Mouse (Mus musculus): ENCODE results near the gene Polr3b. TPM values are rescaled to one million over a fixed set of nuclear protein-coding genes. Genes with fewer than 3 reads are reported as not detected.

The Polr3b gene
- polyA plus RNA-seq, 1 experiment from 2014 or later: 13.1 TPM

- H3K27me3 ChIP-seq (replicated peaks; ENCODE audit: control insufficient read depth, insufficient read depth, low read length): no peaks in the 10 kb centered on the region
- H3K27ac ChIP-seq (ENCODE audit: low read depth, low read length): no peak overlapping the region
- no peak overlapping the region for H3K4me2 ChIP-seq (ENCODE audit: low read length)
- no peak overlapping the region for H3K9ac ChIP-seq (ENCODE audit: low read depth, low read length)
- H3K4me1 ChIP-seq (ENCODE audit: control insufficient read depth, insufficient read depth, low read depth, low read length): peaks cover 8% of the 10 kb centered on the region
- no peak for ATAC-seq
- H3K36me3 ChIP-seq (ENCODE audit: control insufficient read depth, insufficient read depth, low read length): no peaks in the 10 kb centered on the region
- WGBS: 79% methylated on average over 7 of the region's 7 CpGs
- no peak overlapping the region for H3K4me3 ChIP-seq (ENCODE audit: low read length)
- H3K9me3 ChIP-seq (ENCODE audit: control insufficient read depth, low read length): no peaks in the 10 kb centered on the region
Measured at GRCm38 (mm10) chr10:84582236-84582635, 39.9 kb upstream of the Polr3b start.

- 75% methylated on average over 11 of the region's 11 CpGs for WGBS
- no peak for ATAC-seq
- no peak overlapping the region for H3K27ac ChIP-seq (ENCODE audit: low read depth, low read length)
- no peak overlapping the region for H3K4me3 ChIP-seq (ENCODE audit: low read length)
- H3K9ac ChIP-seq (ENCODE audit: low read depth, low read length): no peak overlapping the region
- no peaks in the 10 kb centered on the region for H3K4me1 ChIP-seq (ENCODE audit: control insufficient read depth, insufficient read depth, low read depth, low read length)
- no peak overlapping the region for H3K4me2 ChIP-seq (ENCODE audit: low read length)
- no peaks in the 10 kb centered on the region for H3K27me3 ChIP-seq (replicated peaks; ENCODE audit: control insufficient read depth, insufficient read depth, low read length)
- H3K36me3 ChIP-seq (ENCODE audit: control insufficient read depth, insufficient read depth, low read length): 0 out of 2 replicates have a peak, but pooled peaks cover 2% of the 10 kb centered on the region
- H3K9me3 ChIP-seq (ENCODE audit: control insufficient read depth, low read length): no peaks in the 10 kb centered on the region
Measured at GRCm38 (mm10) chr10:84584451-84585293, 37.4 kb upstream of the Polr3b start.

- H3K27me3 ChIP-seq (replicated peaks; ENCODE audit: control insufficient read depth, insufficient read depth, low read length): no peaks in the 10 kb centered on the region
- no peaks in the 10 kb centered on the region for H3K9me3 ChIP-seq (ENCODE audit: control insufficient read depth, low read length)
- no peak overlapping the region for H3K9ac ChIP-seq (ENCODE audit: low read depth, low read length)
- 0 out of 2 replicates have a peak, but pooled peaks cover 2% of the 10 kb centered on the region for H3K36me3 ChIP-seq (ENCODE audit: control insufficient read depth, insufficient read depth, low read length)
- H3K4me1 ChIP-seq (ENCODE audit: control insufficient read depth, insufficient read depth, low read depth, low read length): no peaks in the 10 kb centered on the region
- WGBS: 86% methylated on average over 2 of the region's 2 CpGs
- no peak overlapping the region for H3K4me3 ChIP-seq (ENCODE audit: low read length)
- H3K27ac ChIP-seq (ENCODE audit: low read depth, low read length): no peak overlapping the region
- H3K4me2 ChIP-seq (ENCODE audit: low read length): no peak overlapping the region
- no peak for ATAC-seq
Measured at GRCm38 (mm10) chr10:84585294-84585650, 36.8 kb upstream of the Polr3b start.

- no peaks in the 10 kb centered on the region for H3K27me3 ChIP-seq (replicated peaks; ENCODE audit: control insufficient read depth, insufficient read depth, low read length)
- H3K4me3 ChIP-seq (ENCODE audit: low read length): no peak overlapping the region
- H3K9ac ChIP-seq (ENCODE audit: low read depth, low read length): no peak overlapping the region
- no peak overlapping the region for H3K4me2 ChIP-seq (ENCODE audit: low read length)
- no peak overlapping the region for H3K27ac ChIP-seq (ENCODE audit: low read depth, low read length)
- H3K4me1 ChIP-seq (ENCODE audit: control insufficient read depth, insufficient read depth, low read depth, low read length): no peaks in the 10 kb centered on the region
- WGBS: 86% methylated on average over 14 of the region's 14 CpGs
- ATAC-seq: no peak
- H3K9me3 ChIP-seq (ENCODE audit: control insufficient read depth, low read length): no peaks in the 10 kb centered on the region
- H3K36me3 ChIP-seq (ENCODE audit: control insufficient read depth, insufficient read depth, low read length): peaks cover 4% of the 10 kb centered on the region; the same call in 1 of the 2 replicates
Measured at GRCm38 (mm10) chr10:84590956-84591355, 31.1 kb upstream of the Polr3b start.

- no peak overlapping the region for H3K4me3 ChIP-seq (ENCODE audit: low read length)
- no peaks in the 10 kb centered on the region for H3K9me3 ChIP-seq (ENCODE audit: control insufficient read depth, low read length)
- ATAC-seq: no peak
- no peak overlapping the region for H3K4me2 ChIP-seq (ENCODE audit: low read length)
- H3K36me3 ChIP-seq (ENCODE audit: control insufficient read depth, insufficient read depth, low read length): peaks cover 4% of the 10 kb centered on the region; the same call in 1 of the 2 replicates
- no peak overlapping the region for H3K27ac ChIP-seq (ENCODE audit: low read depth, low read length)
- H3K4me1 ChIP-seq (ENCODE audit: control insufficient read depth, insufficient read depth, low read depth, low read length): no peaks in the 10 kb centered on the region
- H3K27me3 ChIP-seq (replicated peaks; ENCODE audit: control insufficient read depth, insufficient read depth, low read length): no peaks in the 10 kb centered on the region
- H3K9ac ChIP-seq (ENCODE audit: low read depth, low read length): no peak overlapping the region
- WGBS: 95% methylated on average over 2 of the region's 2 CpGs
Measured at GRCm38 (mm10) chr10:84591640-84592148, 30.4 kb upstream of the Polr3b start.

GRCm38 (mm10) chr10:84592745-84593144 lies 29.3 kb upstream of the Polr3b start:
- H3K4me2 ChIP-seq (ENCODE audit: low read length): no peak overlapping the region
- H3K27me3 ChIP-seq (replicated peaks; ENCODE audit: control insufficient read depth, insufficient read depth, low read length): no peaks in the 10 kb centered on the region
- no peak overlapping the region for H3K9ac ChIP-seq (ENCODE audit: low read depth, low read length)
- no peak overlapping the region for H3K4me3 ChIP-seq (ENCODE audit: low read length)
- no peaks in the 10 kb centered on the region for H3K9me3 ChIP-seq (ENCODE audit: control insufficient read depth, low read length)
- no peak for ATAC-seq
- no peak overlapping the region for H3K27ac ChIP-seq (ENCODE audit: low read depth, low read length)
- 58% methylated on average over 3 of the region's 3 CpGs for WGBS
- no peaks in the 10 kb centered on the region for H3K4me1 ChIP-seq (ENCODE audit: control insufficient read depth, insufficient read depth, low read depth, low read length)
- peaks cover 4% of the 10 kb centered on the region; the same call in 1 of the 2 replicates for H3K36me3 ChIP-seq (ENCODE audit: control insufficient read depth, insufficient read depth, low read length)

DNA sequence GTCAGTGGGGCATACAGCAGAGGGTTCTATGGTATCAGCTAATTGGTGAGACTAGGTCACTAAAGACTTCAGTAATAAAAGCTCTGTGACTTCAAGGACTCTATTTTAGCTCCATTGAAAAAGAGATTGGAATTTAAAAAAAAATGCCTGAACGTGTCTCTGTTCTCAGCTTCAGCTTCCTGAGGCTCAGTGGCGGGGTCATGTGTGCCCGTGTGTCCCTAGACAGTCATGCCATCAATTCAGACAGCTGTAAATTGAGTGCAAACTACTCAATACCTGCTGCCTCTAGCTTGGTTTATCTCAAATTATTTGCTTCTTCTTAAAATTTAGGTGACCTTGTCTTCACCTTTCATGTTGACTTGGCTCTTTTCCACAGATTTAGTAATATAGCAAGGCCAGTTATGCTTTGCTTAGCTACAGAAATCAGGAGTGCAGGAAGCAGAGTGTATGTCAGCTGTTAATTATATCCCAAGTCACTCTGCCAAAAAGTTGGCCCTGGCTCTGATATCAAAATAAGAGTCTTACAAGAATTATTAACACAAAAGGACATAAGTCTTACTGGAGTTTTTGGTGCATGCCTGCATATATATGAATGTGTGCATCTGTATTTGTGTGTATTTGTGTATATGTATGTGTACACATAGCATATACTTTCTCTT lies 24.8 kb upstream of the Polr3b start:
- H3K27ac ChIP-seq (ENCODE audit: low read depth, low read length): no peak overlapping the region
- H3K27me3 ChIP-seq (replicated peaks; ENCODE audit: control insufficient read depth, insufficient read depth, low read length): no peaks in the 10 kb centered on the region
- ATAC-seq: no peak
- no peaks in the 10 kb centered on the region for H3K9me3 ChIP-seq (ENCODE audit: control insufficient read depth, low read length)
- 62% methylated on average over 3 of the region's 3 CpGs for WGBS
- no peaks in the 10 kb centered on the region for H3K4me1 ChIP-seq (ENCODE audit: control insufficient read depth, insufficient read depth, low read depth, low read length)
- no peak overlapping the region for H3K4me3 ChIP-seq (ENCODE audit: low read length)
- H3K4me2 ChIP-seq (ENCODE audit: low read length): no peak overlapping the region
- H3K36me3 ChIP-seq (ENCODE audit: control insufficient read depth, insufficient read depth, low read length): no peaks in the 10 kb centered on the region
- no peak overlapping the region for H3K9ac ChIP-seq (ENCODE audit: low read depth, low read length)

DNA sequence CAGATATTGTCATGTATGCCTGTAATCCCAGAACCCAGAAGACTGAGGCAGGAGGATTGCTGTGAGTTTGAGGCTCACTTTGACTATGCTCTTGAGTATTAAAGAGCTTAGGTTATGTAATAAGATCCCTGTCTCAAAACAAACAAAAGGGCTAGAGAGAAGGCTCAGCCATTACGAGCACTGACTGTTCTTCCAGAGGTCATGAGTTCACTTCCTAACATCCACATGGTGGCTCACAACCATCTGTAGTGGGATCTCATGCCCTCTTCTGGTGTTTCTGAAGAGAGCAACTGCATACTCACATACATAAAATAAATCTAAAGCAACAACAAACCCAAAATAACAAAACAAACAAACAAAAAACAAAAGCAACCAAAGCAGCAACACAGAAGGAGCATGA lies 23.9 kb upstream of the Polr3b start:
- Histone ChIP-seq H3K27ac (ENCODE audit: low read depth, low read length) (no peak overlapping the region), H3K9me3 (ENCODE audit: control insufficient read depth, low read length) (no peaks in the 10 kb centered on the region), H3K36me3 (ENCODE audit: control insufficient read depth, insufficient read depth, low read length) (no peaks in the 10 kb centered on the region), H3K9ac (ENCODE audit: low read depth, low read length) (no peak overlapping the region), H3K27me3 (replicated peaks; ENCODE audit: control insufficient read depth, insufficient read depth, low read length) (no peaks in the 10 kb centered on the region), H3K4me1 (ENCODE audit: control insufficient read depth, insufficient read depth, low read depth, low read length) (no peaks in the 10 kb centered on the region), H3K4me2 (ENCODE audit: low read length) (no peak overlapping the region), H3K4me3 (ENCODE audit: low read length) (no peak overlapping the region)
- WGBS: 38% methylated on average over 1 of the region's 1 CpGs
- no peak for ATAC-seq

DNA sequence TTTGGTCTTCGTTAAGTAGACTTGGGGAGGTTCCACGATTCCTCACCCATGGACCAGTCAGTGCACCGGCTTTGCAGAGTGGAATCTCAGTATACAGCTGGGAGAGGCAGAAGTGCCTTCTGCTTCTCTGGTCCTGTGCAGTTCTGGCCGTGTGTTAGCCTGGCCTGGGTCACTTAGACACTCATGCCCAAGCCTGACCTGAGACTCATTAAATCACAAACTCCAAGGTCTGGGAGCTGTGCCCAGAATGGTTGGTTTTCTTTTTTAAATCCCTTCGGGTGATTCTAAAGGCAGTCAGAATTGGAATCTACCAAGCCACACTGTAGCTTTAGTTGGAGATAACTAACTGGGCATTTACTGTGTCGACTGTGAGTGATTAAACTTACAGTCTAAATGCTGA lies 22.0 kb upstream of the Polr3b start:
- no peak overlapping the region for H3K27ac ChIP-seq (ENCODE audit: low read depth, low read length)
- no peak overlapping the region for H3K9ac ChIP-seq (ENCODE audit: low read depth, low read length)
- no peak for ATAC-seq
- H3K4me3 ChIP-seq (ENCODE audit: low read length): no peak overlapping the region
- H3K27me3 ChIP-seq (replicated peaks; ENCODE audit: control insufficient read depth, insufficient read depth, low read length): no peaks in the 10 kb centered on the region
- H3K4me2 ChIP-seq (ENCODE audit: low read length): no peak overlapping the region
- no peaks in the 10 kb centered on the region for H3K36me3 ChIP-seq (ENCODE audit: control insufficient read depth, insufficient read depth, low read length)
- 86% methylated on average over 6 of the region's 6 CpGs for WGBS
- H3K9me3 ChIP-seq (ENCODE audit: control insufficient read depth, low read length): no peaks in the 10 kb centered on the region
- no peaks in the 10 kb centered on the region for H3K4me1 ChIP-seq (ENCODE audit: control insufficient read depth, insufficient read depth, low read depth, low read length)
